Mouse (Mus musculus): ENCODE measurements at regions not wholly inside any gene's neighbourhood (a gene's known extent, or its start where the extent isn't known, plus 50 kb on each side); places are given as distances from the start of the nearest gene placed in this dataset.

DNA sequence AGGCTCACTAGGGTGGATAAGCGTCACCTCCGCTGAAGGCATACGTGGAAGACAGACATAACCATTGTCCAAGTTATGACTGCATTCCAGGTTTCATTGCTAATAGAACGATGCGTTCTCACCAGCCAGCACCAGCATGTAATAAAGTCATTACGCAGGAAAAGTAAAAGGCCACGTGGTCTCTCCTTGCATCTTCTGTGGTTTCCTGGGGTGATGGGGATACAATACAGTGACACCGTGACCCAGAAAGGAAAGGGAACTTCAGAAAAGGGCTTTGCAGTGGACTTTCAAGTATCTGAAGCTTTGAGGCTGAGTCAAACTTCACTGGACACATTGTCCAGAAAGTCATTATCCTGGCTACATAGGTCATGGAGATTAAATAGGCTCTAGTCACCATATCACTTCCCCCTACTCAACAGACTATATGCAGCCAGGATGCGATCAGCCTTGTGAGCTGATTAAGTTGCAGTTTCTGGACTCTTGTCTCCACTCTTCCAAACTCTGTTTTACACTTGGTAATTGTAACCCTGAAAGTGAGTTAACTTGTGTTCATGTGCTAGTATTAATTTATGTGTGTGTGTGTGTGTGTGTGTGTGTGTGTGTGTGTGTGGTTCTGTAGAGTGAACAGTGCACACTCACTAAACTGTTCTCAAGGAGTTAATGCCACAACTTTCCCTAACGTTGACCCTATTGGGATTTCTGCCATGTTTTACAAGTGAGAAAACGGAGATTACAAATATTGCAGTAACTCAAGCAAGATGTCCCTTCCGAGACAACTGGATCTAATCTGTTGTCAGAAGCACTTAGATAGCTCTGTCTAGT lies 522.2 kb downstream of the Rwdd3 start:
- H3K27me3 ChIP-seq (ENCODE audit: control insufficient read depth, insufficient read depth, insufficient read length), result no peaks in the 10 kb centered on the region
- H3K79me3 ChIP-seq (ENCODE audit: low read depth), result no peaks in the 10 kb centered on the region
- H3K79me2 ChIP-seq (ENCODE audit: control insufficient read depth, insufficient read depth), result no peaks in the 10 kb centered on the region
- no peak for TF ChIP-seq CEBPB (IDR thresholded peaks at IDR 0.05; ENCODE audit: low read depth)
- no peak for TF ChIP-seq MYOD1 (IDR thresholded peaks at IDR 0.05; ENCODE audit: control insufficient read depth, insufficient read length, low read depth)
- TF ChIP-seq FOSL1 (IDR thresholded peaks at IDR 0.05; ENCODE audit: insufficient read depth, low read length, poor library complexity, severe bottlenecking), result no peak
- TF ChIP-seq USF1 (IDR thresholded peaks at IDR 0.05; ENCODE audit: low read depth), result peak; percentile 44
- no peak for TF ChIP-seq MAX (IDR thresholded peaks at IDR 0.05)
- no peak for TF ChIP-seq MYOG (IDR thresholded peaks at IDR 0.05; ENCODE audit: control insufficient read depth, extremely low read depth, insufficient read length)
- no peak for TF ChIP-seq CTCF (IDR thresholded peaks at IDR 0.05; ENCODE audit: control insufficient read depth, insufficient read depth, insufficient read length)
- no peak overlapping the region for H3ac ChIP-seq (ENCODE audit: control insufficient read depth, insufficient read length, low read depth)
- no peaks in the 10 kb centered on the region for H3K36me3 ChIP-seq (ENCODE audit: control insufficient read depth, insufficient read depth)
- no peak overlapping the region for H3K4me3 ChIP-seq (ENCODE audit: insufficient read depth, poor library complexity, severe bottlenecking)

DNA sequence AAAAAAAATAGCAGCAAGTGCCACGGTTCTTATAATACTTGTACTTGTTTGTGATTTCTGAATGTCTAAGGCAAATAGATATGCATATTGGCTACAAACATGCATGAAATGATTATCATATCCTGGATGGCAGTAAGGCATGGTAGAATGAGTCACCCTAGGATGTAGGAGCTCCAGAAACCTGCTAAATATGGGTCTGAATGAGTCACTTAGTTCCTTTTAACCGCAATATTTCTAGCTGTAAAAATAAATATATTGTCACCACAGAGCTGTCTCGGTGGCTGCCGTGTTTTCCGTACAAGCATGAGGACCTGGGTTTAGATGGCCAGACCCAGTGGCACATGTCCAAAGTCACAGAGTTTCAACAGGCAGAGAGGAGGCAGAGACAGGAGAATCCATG lies 523.1 kb downstream of the Rwdd3 start:
- H3ac ChIP-seq (ENCODE audit: control insufficient read depth, insufficient read length, low read depth), result no peak overlapping the region
- H3K79me2 ChIP-seq (ENCODE audit: control insufficient read depth, insufficient read depth), result no peaks in the 10 kb centered on the region
- TF ChIP-seq FOSL1 (IDR thresholded peaks at IDR 0.05; ENCODE audit: insufficient read depth, low read length, poor library complexity, severe bottlenecking) (peak; percentile 77), CTCF (IDR thresholded peaks at IDR 0.05; ENCODE audit: control insufficient read depth, insufficient read depth, insufficient read length) (no peak)
- no peaks in the 10 kb centered on the region for H3K79me3 ChIP-seq (ENCODE audit: low read depth)
- no peaks in the 10 kb centered on the region for H3K36me3 ChIP-seq (ENCODE audit: control insufficient read depth, insufficient read depth)
- no peak overlapping the region for H3K4me3 ChIP-seq (ENCODE audit: insufficient read depth, poor library complexity, severe bottlenecking)
- H3K27me3 ChIP-seq (ENCODE audit: control insufficient read depth, insufficient read depth, insufficient read length), result no peaks in the 10 kb centered on the region

DNA sequence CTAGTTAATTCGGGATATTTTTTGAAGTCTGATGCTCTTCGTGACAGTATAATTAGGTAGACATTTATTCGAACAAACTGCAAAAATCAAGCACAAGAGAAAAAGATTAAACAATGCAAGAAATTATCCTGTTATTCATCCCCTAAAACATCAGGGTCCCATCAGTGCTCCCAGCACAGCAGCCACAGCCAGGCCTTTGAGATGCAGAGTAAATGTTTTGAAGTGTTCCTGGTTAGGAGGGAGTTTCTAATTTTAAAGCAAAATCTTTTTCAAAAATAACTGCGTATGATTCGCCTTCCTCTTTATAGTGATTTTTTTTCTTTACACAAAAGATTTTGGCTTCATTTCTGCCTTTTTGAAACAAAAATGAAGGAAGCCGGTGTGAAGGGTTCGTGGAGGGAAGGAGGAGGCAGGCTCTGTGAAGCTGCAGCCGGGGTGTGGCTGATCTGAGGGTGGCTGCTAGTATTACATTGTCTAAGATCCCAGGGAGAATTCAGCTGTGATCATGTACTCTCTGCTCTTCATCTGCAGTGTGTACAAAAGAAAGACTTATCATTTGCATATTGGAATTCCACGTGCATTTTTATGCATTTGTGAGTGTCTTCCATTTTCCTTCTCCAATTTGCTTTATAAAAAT lies 534.7 kb downstream of the Rwdd3 start:
- Histone ChIP-seq H3K4me3 (ENCODE audit: insufficient read depth, poor library complexity, severe bottlenecking) (no peak overlapping the region), H3K27me3 (ENCODE audit: control insufficient read depth, insufficient read depth, insufficient read length) (no peaks in the 10 kb centered on the region), H3K36me3 (ENCODE audit: control insufficient read depth, insufficient read depth) (no peaks in the 10 kb centered on the region), H3ac (ENCODE audit: control insufficient read depth, insufficient read length, low read depth) (no peak overlapping the region), H3K79me3 (ENCODE audit: low read depth) (no peaks in the 10 kb centered on the region), H3K79me2 (ENCODE audit: control insufficient read depth, insufficient read depth) (no peaks in the 10 kb centered on the region)
- TF ChIP-seq MYOG (IDR thresholded peaks at IDR 0.05; ENCODE audit: control insufficient read depth, extremely low read depth, insufficient read length) (no peak), CTCF (IDR thresholded peaks at IDR 0.05; ENCODE audit: control insufficient read depth, insufficient read depth, insufficient read length) (no peak), USF1 (IDR thresholded peaks at IDR 0.05; ENCODE audit: low read depth) (no peak), MYOD1 (IDR thresholded peaks at IDR 0.05; ENCODE audit: control insufficient read depth, insufficient read length, low read depth) (no peak), CEBPB (IDR thresholded peaks at IDR 0.05; ENCODE audit: low read depth) (no peak), FOSL1 (IDR thresholded peaks at IDR 0.05; ENCODE audit: insufficient read depth, low read length, poor library complexity, severe bottlenecking) (no peak), MAX (IDR thresholded peaks at IDR 0.05) (no peak)

DNA sequence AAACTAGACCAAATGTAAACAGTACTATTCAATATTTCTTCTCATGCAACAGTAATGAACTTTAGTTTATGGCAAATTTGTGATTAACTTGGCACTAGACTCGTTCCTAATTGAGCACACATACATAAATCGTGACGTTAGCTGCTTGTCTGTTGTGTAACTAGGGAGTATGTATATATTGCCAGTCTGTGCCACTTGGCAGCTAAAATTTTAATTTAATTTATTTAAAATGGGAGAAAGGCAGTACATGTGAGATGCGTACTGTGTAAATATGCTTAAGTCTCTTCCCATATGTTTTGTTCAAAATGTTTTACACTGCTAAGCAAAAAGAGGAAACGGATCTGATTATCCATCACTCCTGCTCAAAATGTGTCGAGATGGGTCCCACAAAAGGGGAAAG lies 553.1 kb downstream of the Rwdd3 start:
- Histone ChIP-seq H3K79me2 (ENCODE audit: control insufficient read depth, insufficient read depth) (no peaks in the 10 kb centered on the region), H3K79me3 (ENCODE audit: low read depth) (no peaks in the 10 kb centered on the region), H3K27me3 (ENCODE audit: control insufficient read depth, insufficient read depth, insufficient read length) (no peaks in the 10 kb centered on the region), H3ac (ENCODE audit: control insufficient read depth, insufficient read length, low read depth) (no peak overlapping the region), H3K36me3 (ENCODE audit: control insufficient read depth, insufficient read depth) (no peaks in the 10 kb centered on the region), H3K4me3 (ENCODE audit: insufficient read depth, poor library complexity, severe bottlenecking) (no peak overlapping the region)
- no peak for TF ChIP-seq CEBPB (IDR thresholded peaks at IDR 0.05; ENCODE audit: low read depth)
- TF ChIP-seq MAX (IDR thresholded peaks at IDR 0.05), result no peak
- TF ChIP-seq MYOG (IDR thresholded peaks at IDR 0.05; ENCODE audit: control insufficient read depth, extremely low read depth, insufficient read length), result no peak
- TF ChIP-seq FOSL1 (IDR thresholded peaks at IDR 0.05; ENCODE audit: insufficient read depth, low read length, poor library complexity, severe bottlenecking), result no peak
- TF ChIP-seq MYOD1 (IDR thresholded peaks at IDR 0.05; ENCODE audit: control insufficient read depth, insufficient read length, low read depth), result no peak
- no peak for TF ChIP-seq CTCF (IDR thresholded peaks at IDR 0.05; ENCODE audit: control insufficient read depth, insufficient read depth, insufficient read length)
- no peak for TF ChIP-seq USF1 (IDR thresholded peaks at IDR 0.05; ENCODE audit: low read depth)

GRCm38 (mm10) chr3:120594226-120594625 lies 577.3 kb downstream of the Rwdd3 start:
- no peak overlapping the region for H3ac ChIP-seq (ENCODE audit: control insufficient read depth, insufficient read length, low read depth)
- H3K79me2 ChIP-seq (ENCODE audit: control insufficient read depth, insufficient read depth), result no peaks in the 10 kb centered on the region
- no peaks in the 10 kb centered on the region for H3K27me3 ChIP-seq (ENCODE audit: control insufficient read depth, insufficient read depth, insufficient read length)
- H3K4me3 ChIP-seq (ENCODE audit: insufficient read depth, poor library complexity, severe bottlenecking), result no peak overlapping the region
- H3K36me3 ChIP-seq (ENCODE audit: control insufficient read depth, insufficient read depth), result no peaks in the 10 kb centered on the region
- H3K79me3 ChIP-seq (ENCODE audit: low read depth), result no peaks in the 10 kb centered on the region
- TF ChIP-seq CEBPB (IDR thresholded peaks at IDR 0.05; ENCODE audit: low read depth), result no peak

DNA sequence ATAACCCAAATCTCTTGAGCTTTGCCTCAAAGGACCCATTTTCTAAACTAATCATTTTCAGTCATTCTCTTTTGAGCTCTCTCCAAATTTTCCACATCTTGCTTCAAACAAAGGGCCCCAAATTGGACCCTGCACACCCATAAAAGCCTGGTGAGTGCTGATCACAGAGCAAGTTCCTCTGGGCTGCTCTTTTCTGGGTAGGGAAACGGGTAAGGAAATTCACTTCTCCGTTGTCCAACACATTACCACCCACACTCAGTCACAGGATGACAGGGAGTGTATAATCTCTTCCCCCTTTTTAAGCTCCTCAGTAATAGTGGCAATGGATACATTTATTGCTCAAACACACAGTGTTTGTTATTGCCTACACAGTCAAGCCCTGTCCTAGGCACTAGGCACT lies 580.3 kb downstream of the Rwdd3 start:
- no peaks in the 10 kb centered on the region for H3K79me3 ChIP-seq (ENCODE audit: low read depth)
- H3K36me3 ChIP-seq (ENCODE audit: control insufficient read depth, insufficient read depth), result no peaks in the 10 kb centered on the region
- H3K27me3 ChIP-seq (ENCODE audit: control insufficient read depth, insufficient read depth, insufficient read length), result no peaks in the 10 kb centered on the region
- H3ac ChIP-seq (ENCODE audit: control insufficient read depth, insufficient read length, low read depth), result no peak overlapping the region
- TF ChIP-seq USF1 (IDR thresholded peaks at IDR 0.05; ENCODE audit: low read depth), result no peak
- no peak for TF ChIP-seq FOSL1 (IDR thresholded peaks at IDR 0.05; ENCODE audit: insufficient read depth, low read length, poor library complexity, severe bottlenecking)
- no peak for TF ChIP-seq CEBPB (IDR thresholded peaks at IDR 0.05; ENCODE audit: low read depth)
- no peak for TF ChIP-seq CTCF (IDR thresholded peaks at IDR 0.05; ENCODE audit: control insufficient read depth, insufficient read depth, insufficient read length)
- no peak for TF ChIP-seq MYOD1 (IDR thresholded peaks at IDR 0.05; ENCODE audit: control insufficient read depth, insufficient read length, low read depth)
- TF ChIP-seq MAX (IDR thresholded peaks at IDR 0.05), result no peak
- TF ChIP-seq MYOG (IDR thresholded peaks at IDR 0.05; ENCODE audit: control insufficient read depth, extremely low read depth, insufficient read length), result no peak
- H3K4me3 ChIP-seq (ENCODE audit: insufficient read depth, poor library complexity, severe bottlenecking), result no peak overlapping the region
- no peaks in the 10 kb centered on the region for H3K79me2 ChIP-seq (ENCODE audit: control insufficient read depth, insufficient read depth)

All from C2C12 (cell line).